ENCODE assay signal across 9 mouse cellular contexts in the genomic region with DNA sequence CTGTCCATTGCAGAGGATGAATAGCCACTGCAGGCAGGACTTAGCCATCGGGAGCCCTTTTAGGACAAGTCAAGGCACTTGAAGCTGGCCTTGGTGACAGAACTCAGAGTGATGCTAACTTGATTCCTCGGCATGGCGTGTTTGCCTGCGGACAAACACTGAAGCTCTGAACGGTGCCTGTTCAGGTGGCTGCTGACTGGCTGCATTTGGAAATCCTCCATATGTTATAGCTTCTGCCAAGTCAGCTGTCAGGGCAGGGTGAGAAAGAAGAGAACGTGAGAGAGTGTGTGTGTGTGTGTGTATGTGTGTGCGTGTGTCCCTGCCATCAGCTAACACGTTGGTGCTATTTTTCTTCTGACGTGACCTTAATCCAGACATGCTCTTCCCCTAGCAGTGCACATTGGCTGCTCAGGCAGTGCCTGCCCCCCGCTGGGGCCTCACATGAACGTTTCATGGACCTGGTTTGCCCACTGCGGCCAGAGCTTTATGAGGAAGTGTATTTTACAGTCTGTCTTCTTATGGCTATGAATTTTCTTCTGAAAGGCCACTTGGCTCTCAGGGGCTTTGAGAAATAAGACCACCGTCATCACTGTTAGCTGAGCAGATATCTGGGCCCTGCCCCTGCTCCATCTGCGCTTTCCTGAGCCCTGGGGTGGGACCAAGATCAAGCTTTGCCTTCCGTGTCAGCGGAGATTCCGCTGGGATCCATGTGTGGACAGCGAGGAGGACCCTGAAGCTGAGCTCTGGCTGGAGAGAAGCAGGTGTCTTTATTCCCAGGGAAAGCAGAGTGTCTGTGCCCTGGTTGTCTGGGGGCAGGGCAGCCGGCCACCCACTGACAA. TPM values are rescaled to one million over a fixed set of nuclear protein-coding genes. Genes with fewer than 3 reads are reported as not detected.
A peak's percentile ranks its signal among the peaks of the same experiment; 100 is the strongest.
DNase-seq lines count a peak whose midpoint lies in the region; ATAC-seq and TF ChIP-seq lines count a peak whose summit lies in the region.
"Had no signal": no experiment of that assay in that cellular context is flagged by ENCODE, and none has a peak within 500 bp of the region (broad histone marks: within the 10 kb centered on the region; RNA-seq: fewer than 3 reads in every experiment).

No protein-coding gene starts in this region.

- no peak for TF ChIP-seq CTCF in cerebellum, adult 2 months (IDR thresholded peaks at IDR 0.05; ENCODE audit: borderline replicate concordance, insufficient read depth, low read depth, low read length)
- no peak for TF ChIP-seq CTCF in thymus, adult 2 months (IDR thresholded peaks at IDR 0.05; ENCODE audit: borderline replicate concordance, control insufficient read depth, extremely low read depth, insufficient read depth, low read length, poor library complexity)

- no peak for ATAC-seq in cerebellum, adult (ENCODE audit: insufficient number of reproducible peaks, low FRiP score, low TSS enrichment)
- ATAC-seq in neural tube, embryonic 11.5 days (ENCODE audit: insufficient read depth, low FRiP score, low TSS enrichment), result no peak
- ATAC-seq in hindbrain, embryonic 15.5 days (ENCODE audit: low FRiP score, low read depth), result no peak
- no peak for ATAC-seq in stomach, embryonic 16.5 days (ENCODE audit: insufficient read depth, low FRiP score)
- ATAC-seq in frontal cortex, adult (ENCODE audit: low TSS enrichment), result no peak

- H3K4me1 ChIP-seq in cerebellum, adult 2 months (ENCODE audit: control insufficient read depth, insufficient read depth, low read length), result peaks cover 41% of the 10 kb centered on the region
- peaks cover 7% of the 10 kb centered on the region; the same call in 1 of the 2 replicates for H3K4me1 ChIP-seq in neural tube, embryonic 11.5 days (ENCODE audit: control insufficient read depth, insufficient read depth, low read length)
- peaks cover 67% of the 10 kb centered on the region for H3K4me1 ChIP-seq in hindbrain, embryonic 15.5 days (replicated peaks)
- H3K4me1 ChIP-seq in stomach, embryonic 16.5 days (ENCODE audit: control insufficient read depth, insufficient read depth, low read length), result peaks cover 26% of the 10 kb centered on the region
- H3K4me1 ChIP-seq in thymus, adult 2 months (replicated peaks; ENCODE audit: control insufficient read depth, insufficient read depth, low read length), result peaks cover 9% of the 10 kb centered on the region

- peak; percentile 39 to 60 for DNase-seq in cerebellum, adult 2 months
- no peak for DNase-seq in neural tube, embryonic 11.5 days (ENCODE audit: low spot score)
- DNase-seq in neural tube, embryonic 10.5 days (ENCODE audit: extremely low spot score, low spot score), result no peak
- no peak for DNase-seq in thymus, adult 2 months

- no peak overlapping the region for H3K27ac ChIP-seq in cerebellum, adult 2 months (ENCODE audit: insufficient read depth, low read length)
- peak overlapping the region; percentile 50; the same call in 1 of the 2 replicates for H3K27ac ChIP-seq in neural tube, embryonic 11.5 days (ENCODE audit: low read depth, low read length)
- peak overlapping the region; percentile 66 for H3K27ac ChIP-seq in hindbrain, embryonic 15.5 days (replicated peaks)
- peak overlapping the region; percentile 30 for H3K27ac ChIP-seq in stomach, embryonic 16.5 days (ENCODE audit: low read length)
- H3K27ac ChIP-seq in thymus, adult 2 months (ENCODE audit: control insufficient read depth, insufficient read depth, low read length), result no peak overlapping the region
- H3K27ac ChIP-seq: liver, embryonic 14.5 days had no signal

- H3K4me2 ChIP-seq in neural tube, embryonic 11.5 days (ENCODE audit: low read depth), result no peak overlapping the region
- H3K4me2 ChIP-seq in hindbrain, embryonic 15.5 days, result no peak overlapping the region
- H3K4me2 ChIP-seq in stomach, embryonic 16.5 days (ENCODE audit: low read depth, low read length), result no peak overlapping the region

- WGBS in cerebellum, adult 2 months, result 48% methylated on average over 19 of the region's 19 CpGs
- 77% methylated on average over 19 of the region's 19 CpGs for WGBS in neural tube, embryonic 11.5 days
- WGBS in hindbrain, embryonic 15.5 days, result 50% methylated on average over 19 of the region's 19 CpGs
- WGBS in stomach, embryonic 16.5 days, result 53% methylated on average over 19 of the region's 19 CpGs
- 83% methylated on average over 19 of the region's 19 CpGs for WGBS in thymus, adult 2 months

- TF ChIP-seq POLR2A in cerebellum, adult 2 months (IDR thresholded peaks at IDR 0.05; ENCODE audit: borderline replicate concordance, insufficient read depth, low read length), result no peak
- no peak for TF ChIP-seq POLR2A in thymus, adult 2 months (IDR thresholded peaks at IDR 0.05; ENCODE audit: control insufficient read depth, extremely low read depth, insufficient read depth, low read length, poor library complexity)

- no peak overlapping the region for H3K9ac ChIP-seq in neural tube, embryonic 11.5 days (ENCODE audit: low read length)
- no peak overlapping the region for H3K9ac ChIP-seq in hindbrain, embryonic 15.5 days
- H3K9ac ChIP-seq in stomach, embryonic 16.5 days (ENCODE audit: low read length), result peak overlapping the region; percentile 47
- H3K9ac ChIP-seq: liver, embryonic 14.5 days had no signal

- H3K9me3 ChIP-seq in neural tube, embryonic 11.5 days (ENCODE audit: control insufficient read depth, low read length), result no peaks in the 10 kb centered on the region
- no peaks in the 10 kb centered on the region for H3K9me3 ChIP-seq in hindbrain, embryonic 15.5 days
- no peaks in the 10 kb centered on the region for H3K9me3 ChIP-seq in stomach, embryonic 16.5 days (replicated peaks; ENCODE audit: control insufficient read depth, low read length)

- peaks cover 2% of the 10 kb centered on the region; the same call in 1 of the 2 replicates for H3K36me3 ChIP-seq in neural tube, embryonic 11.5 days (ENCODE audit: control insufficient read depth, insufficient read depth, low read length)
- H3K36me3 ChIP-seq in hindbrain, embryonic 15.5 days, result no peaks in the 10 kb centered on the region; the same call in 1 of the 2 replicates
- H3K36me3 ChIP-seq in stomach, embryonic 16.5 days (ENCODE audit: control insufficient read depth, insufficient read depth, low read length), result no peaks in the 10 kb centered on the region
- H3K36me3 ChIP-seq in thymus, adult 2 months (ENCODE audit: control insufficient read depth, insufficient read depth, low read length), result peaks cover 38% of the 10 kb centered on the region

- no peaks in the 10 kb centered on the region for H3K27me3 ChIP-seq in cerebellum, adult 2 months (ENCODE audit: control insufficient read depth, insufficient read depth, low read length)
- no peaks in the 10 kb centered on the region for H3K27me3 ChIP-seq in neural tube, embryonic 11.5 days (ENCODE audit: control insufficient read depth, insufficient read depth, low read length)
- H3K27me3 ChIP-seq in hindbrain, embryonic 15.5 days, result no peaks in the 10 kb centered on the region
- H3K27me3 ChIP-seq in stomach, embryonic 16.5 days (ENCODE audit: control insufficient read depth, insufficient read depth, low read length), result no peaks in the 10 kb centered on the region
- no peaks in the 10 kb centered on the region for H3K27me3 ChIP-seq in thymus, adult 2 months (ENCODE audit: control insufficient read depth, insufficient read depth, low read length)

- no peak overlapping the region for H3K4me3 ChIP-seq in cerebellum, adult 2 months (replicated peaks; ENCODE audit: insufficient read depth, low read depth, low read length)
- no peak overlapping the region for H3K4me3 ChIP-seq in neural tube, embryonic 11.5 days (ENCODE audit: low read depth, low read length)
- no peak overlapping the region for H3K4me3 ChIP-seq in hindbrain, embryonic 15.5 days
- no peak overlapping the region for H3K4me3 ChIP-seq in stomach, embryonic 16.5 days (replicated peaks; ENCODE audit: low read length)
- no peak overlapping the region for H3K4me3 ChIP-seq in thymus, adult 2 months (ENCODE audit: control insufficient read depth, insufficient read depth, low read length)

RNA-seq across cellular contexts. Expression of a gene that starts 38.2 kb away (rescaled TPM):
- polyA plus RNA-seq in cerebellum, adult 2 months (2012; rRNA removed), result 14.1 and 15.5 TPM in 2 replicates
- polyA plus RNA-seq in neural tube, embryonic 11.5 days (2014; fragmentation: Nextera tagmentation; extraction: Ambion mirVana), result 4.1 and 5.1 TPM in 2 replicates
- polyA plus RNA-seq in hindbrain, embryonic 15.5 days (2015; fragmentation: Nextera tagmentation; extraction: Ambion mirVana), result 6.4 and 6.6 TPM in 2 replicates
- 2.5 and 3.3 TPM in 2 replicates for polyA plus RNA-seq in stomach, embryonic 16.5 days (2015; fragmentation: Nextera tagmentation; extraction: Ambion mirVana)
- 7.6 and 13.1 TPM in 2 replicates for polyA plus RNA-seq in thymus, adult 2 months (2012; rRNA removed)

RNA-seq across cellular contexts. Expression of a gene that starts 47.5 kb away (rescaled TPM):
- polyA plus RNA-seq in cerebellum, adult 2 months (2012; rRNA removed), result 82.2 and 83.2 TPM in 2 replicates
- 111 TPM in 2 replicates for polyA plus RNA-seq in neural tube, embryonic 11.5 days (2014; fragmentation: Nextera tagmentation; extraction: Ambion mirVana)
- 102 and 106 TPM in 2 replicates for polyA plus RNA-seq in hindbrain, embryonic 15.5 days (2015; fragmentation: Nextera tagmentation; extraction: Ambion mirVana)
- 45.7 and 49.4 TPM in 2 replicates for polyA plus RNA-seq in stomach, embryonic 16.5 days (2015; fragmentation: Nextera tagmentation; extraction: Ambion mirVana)
- 232 and 272 TPM in 2 replicates for polyA plus RNA-seq in thymus, adult 2 months (2012; rRNA removed)

RNA-seq across cellular contexts. Expression of a gene that starts 59.4 kb away (rescaled TPM):
- 4.0 and 4.6 TPM in 2 replicates for polyA plus RNA-seq in cerebellum, adult 2 months (2012; rRNA removed)
- 0.37 and 1.2 TPM in 2 replicates for polyA plus RNA-seq in neural tube, embryonic 11.5 days (2014; fragmentation: Nextera tagmentation; extraction: Ambion mirVana)
- polyA plus RNA-seq in hindbrain, embryonic 15.5 days (2015; fragmentation: Nextera tagmentation; extraction: Ambion mirVana), result 1.7 and 1.9 TPM in 2 replicates
- polyA plus RNA-seq in stomach, embryonic 16.5 days (2015; fragmentation: Nextera tagmentation; extraction: Ambion mirVana), result 8.4 and 9.1 TPM in 2 replicates
- polyA plus RNA-seq in thymus, adult 2 months (2012; rRNA removed), result 33.5 and 37.9 TPM in 2 replicates

Comparison
In these comparisons a context has a peak if more than half of its experiments do, and no peak if none do; other contexts are left out.
1. DNase-seq: peak in cerebellum, adult 2 months (2 of 2); none in neural tube, embryonic 11.5 days (single experiment), neural tube, embryonic 10.5 days (single experiment) and thymus, adult 2 months (single experiment).
2. H3K27ac ChIP-seq: peak in neural tube, embryonic 11.5 days (single experiment), hindbrain, embryonic 15.5 days (single experiment) and stomach, embryonic 16.5 days (single experiment); none in cerebellum, adult 2 months (single experiment) and thymus, adult 2 months (single experiment).